Mouse (Mus musculus) spleen, postnatal 4 days (tissue): Measurements from ENCODE around the gene Olfr8.
"Not testable (repeated sequence)": the region's sequence is repeated elsewhere in the genome, so short reads cannot be mapped to it uniquely, and the experiment has no call there.

ENCODE experiments used
- DNase-seq, 2 experiments: peaks; one replicate each; pipeline ENCODE4 v3.0.0; 2022; ENCODE audit warnings: low spot score in 2 of 2

Olfr8 gene

GRCm38 (mm10) chr10:78950336-78950735, at the start of gene Olfr8:
Gene Olfr8, plus strand, starts transcription at chr10:78950636.
- DNase-seq, result not testable (repeated sequence)

GRCm38 (mm10) chr10:78912871-78913270, 37.6 kb upstream of the Olfr8 start, which contains the start of gene Olfr1354:
Gene Olfr1354, plus strand, starts transcription at chr10:78913171.
- DNase-seq, result not testable (repeated sequence)

- DNase-seq, result not testable (repeated sequence)
Measured at GRCm38 (mm10) chr10:78963009-78963408, 12.6 kb downstream of the Olfr8 start, which contains the start of gene Olfr1353. Gene Olfr1353, plus strand, starts transcription at chr10:78963309.

GRCm38 (mm10) chr10:78980750-78981149, 30.3 kb downstream of the Olfr8 start, which contains the start of gene Olfr1352:
Gene Olfr1352, plus strand, starts transcription at chr10:78981050.
- DNase-seq, result no peak
